Mouse (Mus musculus): Measurements from ENCODE around the gene Dcdc2a. TPM values are rescaled to one million over a fixed set of nuclear protein-coding genes. Genes with fewer than 3 reads are reported as not detected.

Gene Dcdc2a
- 2.6 and 3.4 TPM in 2 replicates for polyA plus RNA-seq (2012; rRNA removed)

GRCm38 (mm10) chr13:25055873-25056667 is at the start of gene Dcdc2a:
TSS of gene Dcdc2a (plus strand) at chr13:25056004.

DNA sequence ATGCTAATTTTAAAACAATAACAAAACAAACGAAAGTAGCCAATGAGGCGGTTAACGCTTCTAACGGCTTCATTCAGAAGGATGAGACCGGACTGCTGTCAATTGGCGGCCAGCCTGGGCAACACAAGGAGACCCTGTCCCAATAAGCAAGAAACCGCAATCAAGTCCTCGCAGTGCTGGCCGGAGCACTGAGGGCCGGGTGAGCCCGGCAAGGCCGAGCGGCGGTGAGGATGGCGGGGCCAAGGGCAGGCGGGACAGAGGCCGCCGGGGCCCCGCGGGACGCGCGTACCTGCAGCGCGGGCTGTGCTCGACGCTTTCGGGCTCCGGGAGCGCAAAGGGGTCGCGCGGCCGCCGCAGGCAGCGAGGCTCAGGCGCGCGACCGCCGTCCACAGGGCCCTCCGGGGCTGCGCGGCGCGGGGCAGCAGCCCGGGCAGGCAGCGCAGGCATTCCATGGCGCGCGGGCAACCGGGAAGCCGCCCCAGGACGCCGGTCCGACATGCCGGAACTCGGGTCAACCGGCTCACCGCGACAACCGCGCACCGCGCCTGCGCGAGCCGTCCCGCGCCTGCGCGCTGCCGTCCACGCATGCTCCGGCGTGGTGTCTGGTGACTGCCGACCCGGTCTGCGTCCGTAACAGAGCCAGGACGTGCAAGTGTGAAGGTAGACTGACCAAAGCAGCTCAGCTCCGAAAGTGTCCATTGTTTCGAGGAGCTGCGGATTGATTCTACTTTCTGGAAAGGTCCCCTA is 35.8 kb upstream of the Dcdc2a start, which contains the start of gene Mrs2:
Mrs2 (minus strand) TSS at position 587 of the 747 bp plus-strand sequence.

Other genes with a start within 250 kb of the Dcdc2a start
- gene Acot13, start 224.5 kb upstream of the Dcdc2a start, polyA plus RNA-seq (2012; rRNA removed), result 57.5 and 80.5 TPM in 2 replicates
- gene Tdp2, start 224.3 kb upstream of the Dcdc2a start, polyA plus RNA-seq (2012; rRNA removed), result 40.9 and 45.8 TPM in 2 replicates
- gene D130043K22Rik, start 210.9 kb upstream of the Dcdc2a start, polyA plus RNA-seq (2012; rRNA removed), result 6.5 and 7.1 TPM in 2 replicates
- 20.9 and 22.0 TPM in 2 replicates for gene Aldh5a1, start 118.3 kb upstream of the Dcdc2a start, polyA plus RNA-seq (2012; rRNA removed)
- gene Gpld1, start 112.9 kb upstream of the Dcdc2a start, polyA plus RNA-seq (2012; rRNA removed), result 3.4 and 4.0 TPM in 2 replicates
- gene Mrs2, start 35.6 kb upstream of the Dcdc2a start, polyA plus RNA-seq (2012; rRNA removed), result 38.7 and 39.7 TPM in 2 replicates
- 39.4 and 39.6 TPM in 2 replicates for gene Nrsn1, start 214.5 kb downstream of the Dcdc2a start, polyA plus RNA-seq (2012; rRNA removed)